ENCODE assay signal across 7 mouse cellular contexts in genomic region chr17:26414523-26415354, GRCm38 (mm10). TPM values are rescaled to one million over a fixed set of nuclear protein-coding genes. Genes with fewer than 3 reads are reported as not detected.
DNase-seq lines count a peak whose midpoint lies in the region; ATAC-seq and TF ChIP-seq lines count a peak whose summit lies in the region.

TSS of gene Neurl1b (plus strand) at chr17:26414829.

- no peak for TF ChIP-seq CTCF in Patski (IDR thresholded peaks at IDR 0.05)
- no peak for TF ChIP-seq CTCF in small intestine, adult 2 months (IDR thresholded peaks at IDR 0.05; ENCODE audit: extremely low read depth, insufficient read length, insufficient replicate concordance, low read depth, low read length)

- H3K4me1 ChIP-seq in brown adipose tissue, adult 24 weeks (ENCODE audit: control insufficient read depth, insufficient read depth, insufficient read length, low read length) = peaks cover 15% of the 10 kb centered on the region
- peaks cover 3% of the 10 kb centered on the region; the same call in 1 of the 2 replicates for H3K4me1 ChIP-seq in forebrain, embryonic 11.5 days (replicated peaks; ENCODE audit: control insufficient read depth, insufficient read depth, low read length)
- H3K4me1 ChIP-seq in small intestine, adult 2 months (ENCODE audit: control insufficient read depth, insufficient read depth, insufficient read length, low read length) = peaks cover 38% of the 10 kb centered on the region

- peak within 1 kb of the TSS; percentile 85 for H3K4me3 ChIP-seq in brown adipose tissue, adult 24 weeks (ENCODE audit: insufficient read depth, low read depth, low read length)
- H3K4me3 ChIP-seq in forebrain, embryonic 11.5 days (ENCODE audit: low read depth, low read length) = peak within 1 kb of the TSS; percentile 70
- H3K4me3 ChIP-seq in small intestine, adult 2 months (ENCODE audit: low read depth, low read length) = peak within 1 kb of the TSS; percentile 75

- H3K9ac ChIP-seq in forebrain, embryonic 11.5 days (ENCODE audit: low read length) = peak within 1 kb of the TSS; percentile 72

- H3K27me3 ChIP-seq in Patski = no peaks in the 10 kb centered on the region
- H3K27me3 ChIP-seq in forebrain, embryonic 11.5 days (ENCODE audit: control insufficient read depth, insufficient read depth, low read length) = peaks cover 18% of the 10 kb centered on the region
- no peaks in the 10 kb centered on the region for H3K27me3 ChIP-seq in small intestine, adult 2 months (ENCODE audit: control insufficient read depth, insufficient read depth, low read length)

- DNase-seq in Patski (ENCODE audit: low read depth, low spot score) = no peak
- peak; percentile 77 for DNase-seq in forebrain, embryonic 11.5 days (ENCODE audit: low spot score)
- DNase-seq in heart, postnatal 4 days = peak; percentile 72
- DNase-seq in layer of hippocampus, postnatal 14 days (ENCODE audit: low spot score in 2 of 2) = peak; percentile 20 to 38
- peak; percentile 71 for DNase-seq in lung, postnatal 14 days

- in situ Hi-C loops in Patski (cut with MboI; ENCODE audit: low pct_unique_long_range_greater_than_20kb) = no loop called here

- POLR2A ChIA-PET in Patski (lab: Charles Lee) = no interaction called here

- TF ChIP-seq POLR2A in small intestine, adult 2 months (IDR thresholded peaks at IDR 0.05; ENCODE audit: low read depth, low read length) = no peak

- CTCF ChIA-PET in Patski (lab: Charles Lee) = no interaction called here

- no peaks in the 10 kb centered on the region for H3K36me3 ChIP-seq in forebrain, embryonic 11.5 days (ENCODE audit: control insufficient read depth, insufficient read depth, low read length)
- H3K36me3 ChIP-seq in small intestine, adult 2 months (ENCODE audit: control insufficient read depth, insufficient read depth, low read length) = no peaks in the 10 kb centered on the region

- no peaks in the 10 kb centered on the region for H3K9me3 ChIP-seq in forebrain, embryonic 11.5 days (ENCODE audit: control insufficient read depth, low read length)

- peak within 1 kb of the TSS; percentile 99 for H3K4me2 ChIP-seq in forebrain, embryonic 11.5 days (ENCODE audit: low read depth, low read length, severe bottlenecking)

- under 1% methylated on average over 87 of the region's 105 CpGs for WGBS in forebrain, embryonic 11.5 days
- WGBS in small intestine, adult 2 months = under 1% methylated on average over 104 of the region's 105 CpGs

- H3K27ac ChIP-seq in brown adipose tissue, adult 24 weeks (replicated peaks; ENCODE audit: low read depth, low read length) = peak within 1 kb of the TSS; percentile 55
- no peak within 1 kb of the TSS for H3K27ac ChIP-seq in forebrain, embryonic 11.5 days (ENCODE audit: low read depth, low read length)
- peak within 1 kb of the TSS; percentile 14; the same call in 1 of the 2 replicates for H3K27ac ChIP-seq in small intestine, adult 2 months (ENCODE audit: insufficient read depth, low read depth, low read length)

- peak; percentile 70 for ATAC-seq in Patski
- ATAC-seq in forebrain, embryonic 11.5 days (replicated peaks; ENCODE audit: low FRiP score) = peak; percentile 65

RNA-seq across cellular contexts. Expression of gene Neurl1b, which starts in this region (rescaled TPM):
- 79.6 TPM for polyA plus RNA-seq in Patski (2021)
- polyA plus RNA-seq in brown adipose tissue, adult 24 weeks (2012; ENCODE audit: insufficient read depth, insufficient read length, missing spikeins) = 0.99 and 1.8 TPM in 2 replicates
- 0.35 and 0.45 TPM in 2 replicates for polyA plus RNA-seq in forebrain, embryonic 11.5 days (2014; fragmentation: Nextera tagmentation; extraction: Ambion mirVana)
- total RNA-seq in heart, postnatal 4 days (2021) = 10 to 100 TPM; 81.4 to 87.9 TPM
- total RNA-seq in layer of hippocampus, postnatal 14 days (2021) = 10 to 100 TPM; 80.3 to 84.9 TPM
- polyA plus RNA-seq in small intestine, adult 2 months (2012; rRNA removed) = 39.3 and 79.7 TPM in 2 replicates

Comparison
In these comparisons a context has a peak if more than half of its experiments do, and no peak if none do; other contexts are left out.
1. RNA of gene Neurl1b (polyA plus RNA-seq): 39.3 to 79.7 TPM in small intestine, adult 2 months and 79.6 TPM in Patski (single experiment); 0.99 to 1.8 TPM in brown adipose tissue, adult 24 weeks and 0.35 to 0.45 TPM in forebrain, embryonic 11.5 days; every median in the first group is over 10 times any median in the second.
2. Peak in DNase-seq, ATAC-seq, H3K4me3 ChIP-seq, H3K9ac ChIP-seq and H3K4me2 ChIP-seq in forebrain, embryonic 11.5 days; RNA of the gene not detected or under 1 TPM.
3. Peak in every context shown above with its lines, with median percentiles within 50 percentile points of each other: H3K4me3 ChIP-seq.